Mouse (Mus musculus): Measurements from ENCODE around the gene Ecel1. TPM values are rescaled to one million over a fixed set of nuclear protein-coding genes. Genes with fewer than 3 reads are reported as not detected.

The Ecel1 gene
- polyA plus RNA-seq, 1 experiment from 2014 or later: 40.5 TPM

DNA sequence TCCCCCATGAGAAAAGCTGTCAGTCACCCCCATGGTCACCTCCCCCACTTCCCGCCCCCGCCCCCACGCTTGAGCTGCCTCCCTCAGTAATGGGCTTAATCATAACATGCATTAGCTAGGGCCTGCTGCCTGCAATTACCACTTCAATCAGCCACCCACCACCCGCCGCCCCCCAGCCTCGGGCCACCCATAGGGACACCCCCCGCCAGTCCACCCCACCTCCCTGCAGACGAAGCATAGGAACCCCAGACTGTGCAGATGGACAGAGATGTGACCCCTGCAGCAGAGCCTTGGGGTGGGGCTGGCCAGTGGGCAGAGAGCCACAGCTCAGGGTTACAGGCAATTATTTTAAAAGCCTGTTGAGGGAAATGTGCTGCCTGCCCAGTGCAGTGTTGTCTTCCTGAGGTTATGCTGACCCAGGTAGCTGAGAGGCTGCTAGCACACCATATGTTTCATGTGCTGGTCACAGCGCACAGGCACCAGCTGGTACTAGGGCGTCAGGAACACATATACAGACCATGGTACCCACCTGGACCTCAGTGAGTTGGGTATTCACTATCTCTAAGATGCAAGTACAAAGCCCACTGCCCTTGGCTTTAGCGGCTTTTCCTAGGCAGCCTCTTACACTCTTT is 8.0 kb upstream of the Ecel1 start:
- no peak overlapping the region for H3K27ac ChIP-seq (replicated peaks)
- no peak overlapping the region for H3K4me3 ChIP-seq
- 28% methylated on average over 11 of the region's 11 CpGs for WGBS
- ATAC-seq (ENCODE audit: low FRiP score, low read depth): peak; percentile 43; the same call in 1 of the 2 replicates
- peaks cover 18% of the 10 kb centered on the region for H3K4me1 ChIP-seq (replicated peaks)
- no peaks in the 10 kb centered on the region for H3K9me3 ChIP-seq
- no peak overlapping the region for H3K9ac ChIP-seq
- no peak overlapping the region for H3K4me2 ChIP-seq
- H3K36me3 ChIP-seq: no peaks in the 10 kb centered on the region
- no peaks in the 10 kb centered on the region for H3K27me3 ChIP-seq

- H3K4me2 ChIP-seq: no peak overlapping the region
- H3K27ac ChIP-seq (replicated peaks): no peak overlapping the region
- H3K4me3 ChIP-seq: no peak overlapping the region
- no peaks in the 10 kb centered on the region for H3K9me3 ChIP-seq
- H3K4me1 ChIP-seq (replicated peaks): peaks cover 22% of the 10 kb centered on the region
- 77% methylated on average over 3 of the region's 3 CpGs for WGBS
- no peaks in the 10 kb centered on the region for H3K36me3 ChIP-seq
- ATAC-seq (ENCODE audit: low FRiP score, low read depth): no peak
- no peak overlapping the region for H3K9ac ChIP-seq
- H3K27me3 ChIP-seq: peaks cover 20% of the 10 kb centered on the region
Measured at GRCm38 (mm10) chr1:87159396-87159795, 3.1 kb upstream of the Ecel1 start.

- Histone ChIP-seq H3K9ac (peak overlapping the region; percentile 37), H3K4me3 (peak overlapping the region; percentile 43), H3K4me2 (peak overlapping the region; percentile 83), H3K9me3 (no peaks in the 10 kb centered on the region), H3K36me3 (no peaks in the 10 kb centered on the region), H3K27ac (replicated peaks) (0 out of 2 replicates have a peak overlapping the region, but pooled peaks have one; percentile 15), H3K27me3 (peaks cover 57% of the 10 kb centered on the region), H3K4me1 (replicated peaks) (peaks cover 34% of the 10 kb centered on the region)
- under 1% methylated on average over 38 of the region's 56 CpGs for WGBS
- ATAC-seq (ENCODE audit: low FRiP score, low read depth): no peak; the same call in 1 of the 2 replicates
Measured at GRCm38 (mm10) chr1:87155531-87156198, 656 bp downstream of the Ecel1 start.

DNA sequence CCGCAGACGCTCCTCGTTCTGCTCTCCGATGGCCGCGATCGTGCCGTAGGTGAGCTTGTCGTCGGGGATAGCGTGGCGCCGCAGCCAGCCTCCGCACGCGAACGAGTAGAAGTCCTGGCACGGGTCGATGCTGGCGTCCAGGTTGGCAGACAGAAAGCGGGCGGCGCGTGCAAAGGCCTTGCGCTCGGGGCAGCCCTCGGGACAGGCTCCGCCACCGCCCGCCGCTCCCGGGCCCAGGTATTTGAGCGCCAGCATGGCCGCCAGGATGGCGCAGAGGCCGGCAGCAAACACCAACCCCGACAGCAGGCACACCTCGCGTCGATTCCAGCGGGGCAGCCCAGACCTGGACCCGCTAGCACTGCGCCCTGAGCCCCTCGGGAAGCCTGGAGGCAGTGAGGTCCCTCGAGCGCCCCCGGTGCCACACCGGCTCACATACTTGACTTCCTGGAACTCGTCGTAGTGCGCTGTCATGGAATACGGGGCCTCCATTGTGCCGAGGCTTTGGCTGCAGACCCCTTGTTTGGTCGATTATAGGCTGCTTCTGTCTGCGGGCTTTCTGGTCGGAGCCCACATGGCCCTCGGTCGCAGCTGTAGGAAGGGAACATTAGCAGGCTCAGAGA is 1.7 kb downstream of the Ecel1 start:
- Histone ChIP-seq H3K27ac (replicated peaks) (no peak overlapping the region), H3K4me3 (peak overlapping the region; percentile 43), H3K9ac (peak overlapping the region; percentile 28; the same call in 1 of the 2 replicates), H3K4me1 (replicated peaks) (peaks cover 34% of the 10 kb centered on the region), H3K36me3 (no peaks in the 10 kb centered on the region), H3K27me3 (peaks cover 57% of the 10 kb centered on the region), H3K9me3 (no peaks in the 10 kb centered on the region), H3K4me2 (peak overlapping the region; percentile 83)
- no peak for ATAC-seq (ENCODE audit: low FRiP score, low read depth)
- 1% methylated on average over 57 of the region's 58 CpGs for WGBS

DNA sequence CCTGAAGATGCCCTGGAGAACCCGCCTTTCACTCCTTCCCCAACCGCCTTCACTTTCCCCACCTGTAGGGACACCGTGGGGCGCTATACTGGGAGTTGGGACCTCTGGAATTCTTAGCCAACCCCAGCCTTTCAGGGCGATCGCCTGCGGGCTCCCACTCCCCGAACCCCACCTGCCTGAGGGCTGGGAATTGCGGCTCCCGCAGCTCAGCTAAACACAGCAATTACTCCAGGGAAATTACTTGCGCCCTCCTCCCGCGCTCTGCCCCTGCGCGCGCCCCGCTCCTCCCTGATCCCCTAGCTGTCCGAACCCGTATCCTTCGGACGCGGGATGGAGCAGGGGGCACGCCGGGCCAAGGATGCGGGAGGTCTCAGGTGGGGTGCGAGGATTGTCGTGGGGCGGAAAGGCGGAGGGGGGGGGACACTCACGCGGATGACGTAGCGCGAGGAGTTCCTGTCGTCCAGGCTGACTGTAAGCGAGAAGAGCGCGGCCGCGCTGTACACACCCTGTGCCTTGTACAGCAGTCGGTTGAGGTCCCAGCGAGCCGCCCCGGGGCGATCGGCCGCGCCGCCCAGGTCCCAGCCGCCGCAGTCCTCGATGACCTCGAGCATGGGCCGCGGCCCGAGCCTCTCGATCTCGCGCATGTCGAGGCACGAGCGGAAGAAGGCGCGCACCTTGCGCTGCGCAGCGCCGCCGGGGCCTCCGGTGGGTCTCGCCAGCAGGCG is 2.4 kb downstream of the Ecel1 start:
- whole genome bisulfite sequencing: under 1% methylated on average over 72 of the region's 72 CpGs
- Histone ChIP-seq H3K27ac (replicated peaks) (no peak overlapping the region), H3K4me1 (replicated peaks) (peaks cover 34% of the 10 kb centered on the region)

DNA sequence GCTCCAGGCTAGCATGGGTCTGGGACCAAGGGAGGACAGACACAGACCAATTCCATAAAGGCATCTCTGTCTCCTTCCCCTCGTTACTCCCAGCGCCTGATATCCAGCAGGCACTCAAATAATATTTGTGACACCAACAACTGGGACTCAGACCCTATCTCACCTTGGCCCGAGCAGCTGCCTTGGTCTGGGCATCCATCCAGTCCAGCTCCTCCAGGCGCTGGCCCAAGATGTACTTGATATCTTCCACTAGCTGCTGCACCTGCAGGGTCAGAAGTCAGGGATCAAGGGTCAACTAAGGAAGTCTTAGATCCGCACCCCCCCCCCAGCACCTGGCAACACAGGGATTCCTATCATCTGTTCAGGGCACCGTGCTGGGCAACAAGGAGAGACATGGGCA is 5.0 kb downstream of the Ecel1 start:
- H3K4me2 ChIP-seq: no peak overlapping the region
- no peak for ATAC-seq (ENCODE audit: low FRiP score, low read depth)
- no peak overlapping the region for H3K4me3 ChIP-seq
- H3K27me3 ChIP-seq: peaks cover 51% of the 10 kb centered on the region
- H3K4me1 ChIP-seq (replicated peaks): peaks cover 34% of the 10 kb centered on the region
- WGBS: 91% methylated on average over 6 of the region's 6 CpGs
- no peaks in the 10 kb centered on the region for H3K9me3 ChIP-seq
- no peak overlapping the region for H3K27ac ChIP-seq (replicated peaks)
- H3K36me3 ChIP-seq: no peaks in the 10 kb centered on the region
- no peak overlapping the region for H3K9ac ChIP-seq

More for the DNA sequence above, 2.4 kb downstream of the Ecel1 start:
- no peaks in the 10 kb centered on the region for H3K9me3 ChIP-seq
- peak overlapping the region; percentile 28 for H3K9ac ChIP-seq
- no peaks in the 10 kb centered on the region for H3K36me3 ChIP-seq
- H3K4me2 ChIP-seq: peak overlapping the region; percentile 83
- peak; percentile 33 for ATAC-seq (ENCODE audit: low FRiP score, low read depth)
- H3K27me3 ChIP-seq: peaks cover 57% of the 10 kb centered on the region
- peak overlapping the region; percentile 43 for H3K4me3 ChIP-seq

- no peaks in the 10 kb centered on the region for H3K9me3 ChIP-seq
- H3K36me3 ChIP-seq: no peaks in the 10 kb centered on the region
- no peak overlapping the region for H3K9ac ChIP-seq
- no peak for ATAC-seq (ENCODE audit: low FRiP score, low read depth)
- no peak overlapping the region for H3K4me2 ChIP-seq
- WGBS: 36% methylated on average over 13 of the region's 13 CpGs
- H3K4me3 ChIP-seq: no peak overlapping the region
- peaks cover 17% of the 10 kb centered on the region for H3K4me1 ChIP-seq (replicated peaks)
- no peak overlapping the region for H3K27ac ChIP-seq (replicated peaks)
- peaks cover 37% of the 10 kb centered on the region for H3K27me3 ChIP-seq
Measured at GRCm38 (mm10) chr1:87149422-87149821, 6.9 kb downstream of the Ecel1 start.

GRCm38 (mm10) chr1:87143141-87143540 is 13.2 kb downstream of the Ecel1 start:
- H3K9ac ChIP-seq: no peak overlapping the region
- no peak overlapping the region for H3K27ac ChIP-seq (replicated peaks)
- H3K4me3 ChIP-seq: no peak overlapping the region
- H3K9me3 ChIP-seq: no peaks in the 10 kb centered on the region
- no peaks in the 10 kb centered on the region for H3K36me3 ChIP-seq
- H3K4me2 ChIP-seq: no peak overlapping the region
- H3K4me1 ChIP-seq (replicated peaks): peaks cover 22% of the 10 kb centered on the region
- ATAC-seq (ENCODE audit: low FRiP score, low read depth): peak; percentile 36; the same call in 1 of the 2 replicates
- WGBS: 57% methylated on average over 10 of the region's 10 CpGs
- H3K27me3 ChIP-seq: no peaks in the 10 kb centered on the region

- Histone ChIP-seq H3K9me3 (no peaks in the 10 kb centered on the region), H3K4me1 (replicated peaks) (peaks cover 22% of the 10 kb centered on the region), H3K9ac (no peak overlapping the region), H3K4me3 (no peak overlapping the region), H3K27me3 (no peaks in the 10 kb centered on the region), H3K27ac (replicated peaks) (0 out of 2 replicates have a peak overlapping the region, but pooled peaks have one; percentile 14), H3K4me2 (no peak overlapping the region; the same call in 1 of the 2 replicates), H3K36me3 (no peaks in the 10 kb centered on the region)
- peak; percentile 74 for ATAC-seq (ENCODE audit: low FRiP score, low read depth)
- 32% methylated on average over 9 of the region's 9 CpGs for WGBS
Measured at GRCm38 (mm10) chr1:87142456-87142855, 13.9 kb downstream of the Ecel1 start.

- 64% methylated on average over 4 of the region's 4 CpGs for WGBS
- Histone ChIP-seq H3K27ac (replicated peaks) (0 out of 2 replicates have a peak overlapping the region, but pooled peaks have one; percentile 14), H3K4me2 (no peak overlapping the region), H3K4me1 (replicated peaks) (peaks cover 22% of the 10 kb centered on the region), H3K9me3 (no peaks in the 10 kb centered on the region), H3K9ac (no peak overlapping the region), H3K27me3 (no peaks in the 10 kb centered on the region), H3K36me3 (no peaks in the 10 kb centered on the region), H3K4me3 (no peak overlapping the region)
- peak; percentile 35; the same call in 1 of the 2 replicates for ATAC-seq (ENCODE audit: low FRiP score, low read depth)
Measured at GRCm38 (mm10) chr1:87141550-87141949, 14.8 kb downstream of the Ecel1 start.

DNA sequence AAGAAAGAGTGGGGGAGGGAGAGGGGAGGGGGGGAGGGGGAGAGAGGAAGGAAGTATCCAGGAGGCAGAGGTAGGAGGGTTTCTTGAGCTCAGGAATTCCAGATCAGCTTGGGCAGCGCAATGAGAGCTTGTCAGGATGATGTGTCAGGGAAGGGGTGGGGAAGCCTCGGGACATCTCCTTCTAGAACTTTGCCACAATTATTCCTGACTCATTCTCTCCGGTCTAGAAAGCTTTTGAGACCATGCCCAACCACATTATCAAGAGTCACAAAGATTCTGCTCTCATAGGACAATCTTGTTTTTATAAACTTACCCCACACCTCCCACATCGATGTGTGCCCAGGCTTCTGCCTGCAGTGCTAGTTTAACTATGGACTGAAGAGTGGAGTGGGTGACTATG is 24.5 kb downstream of the Ecel1 start:
- Histone ChIP-seq H3K27ac (replicated peaks) (no peak overlapping the region), H3K36me3 (no peaks in the 10 kb centered on the region), H3K4me2 (no peak overlapping the region), H3K4me1 (replicated peaks) (peaks cover 7% of the 10 kb centered on the region; the same call in 1 of the 2 replicates), H3K9ac (no peak overlapping the region), H3K27me3 (peaks cover 15% of the 10 kb centered on the region), H3K4me3 (no peak overlapping the region), H3K9me3 (no peaks in the 10 kb centered on the region)
- 84% methylated on average over 4 of the region's 4 CpGs for WGBS
- no peak for ATAC-seq (ENCODE audit: low FRiP score, low read depth)
